Mouse (Mus musculus) neural tube, embryonic 11.5 days (tissue): ENCODE measurements at regions not wholly inside any gene's neighbourhood (a gene's known extent, or its start where the extent isn't known, plus 50 kb on each side); places are given as distances from the start of the nearest gene placed in this dataset.

ENCODE experiments used
- ATAC-seq: fragments of 200-750 bp; cut with Nextera tagmentation; 2 replicates; pipeline ENCODE4 v1.8.0; 2017; ENCODE audit warnings: moderate number of reproducible peaks, mild to moderate bottlenecking, moderate TSS enrichment, moderate library complexity; ENCODE audit not compliant: insufficient read depth, low FRiP score, low TSS enrichment
- DNase-seq: peaks from one replicate; pipeline ENCODE4 v3.0.0-alpha.2; 2015; ENCODE audit warnings: low spot score
- H3K27ac ChIP-seq: fragments of 300-500 bp; sonication (generic); 2 replicates; pipeline ENCODE4 v1.5.1; 2014; ENCODE audit warnings: low read depth, mild to moderate bottlenecking, low read length
- H3K27me3 ChIP-seq: fragments of 300-500 bp; sonication (generic); 2 replicates; pipeline ENCODE4 v1.6.1; 2014; ENCODE audit warnings: mild to moderate bottlenecking, low read length, mixed read lengths; ENCODE audit not compliant: control insufficient read depth, insufficient read depth
- H3K36me3 ChIP-seq: fragments of 300-500 bp; sonication (generic); 2 replicates; pipeline ENCODE4 v1.6.1; 2014; ENCODE audit warnings: mild to moderate bottlenecking, low read length, moderate library complexity, mixed read lengths; ENCODE audit not compliant: control insufficient read depth, insufficient read depth
- H3K4me1 ChIP-seq: fragments of 300-500 bp; sonication (generic); 2 replicates; pipeline ENCODE4 v1.6.1; 2014; ENCODE audit warnings: low read length, mixed read lengths; ENCODE audit not compliant: control insufficient read depth, insufficient read depth
- H3K4me2 ChIP-seq: fragments of 300-500 bp; sonication (generic); 2 replicates; pipeline ENCODE4 v1.6.1; 2014; ENCODE audit warnings: low read depth, mild to moderate bottlenecking, moderate library complexity
- H3K4me3 ChIP-seq: fragments of 300-500 bp; sonication (generic); 2 replicates; pipeline ENCODE4 v1.5.1; 2014; ENCODE audit warnings: low read depth, low read length
- H3K9ac ChIP-seq: fragments of 300-500 bp; sonication (generic); 2 replicates; pipeline ENCODE4 v1.6.1; 2014; ENCODE audit warnings: mild to moderate bottlenecking, low read length
- H3K9me3 ChIP-seq: fragments of 300-500 bp; sonication (generic); 2 replicates; pipeline ENCODE4 v1.6.1; 2016; ENCODE audit warnings: low read length; ENCODE audit not compliant: control insufficient read depth
- WGBS: fragments of 180-500 bp; shearing (Covaris S2); extraction: QIAGEN DNeasy Blood & Tissue Kit; methylation state at CpG from one replicate; pipeline ENCODE4 v1.1.7; 2014; 5-methylcytosine and 5-hydroxymethylcytosine counted together

GRCm38 (mm10) chr3:128206948-128207347, 310.8 kb upstream of the Fam241a start:
- H3K4me1 ChIP-seq: no peaks in the 10 kb centered on the region
- H3K27me3 ChIP-seq: no peaks in the 10 kb centered on the region
- no peak overlapping the region for H3K4me3 ChIP-seq
- H3K36me3 ChIP-seq: no peaks in the 10 kb centered on the region
- no peaks in the 10 kb centered on the region for H3K9me3 ChIP-seq
- DNase-seq (no peak), ATAC-seq (no peak)
- WGBS: 56% methylated on average over 3 of the region's 3 CpGs
- no peak overlapping the region for H3K4me2 ChIP-seq
- no peak overlapping the region for H3K27ac ChIP-seq
- no peak overlapping the region for H3K9ac ChIP-seq

GRCm38 (mm10) chr3:128206483-128206882, 310.4 kb upstream of the Fam241a start:
- H3K27me3 ChIP-seq: no peaks in the 10 kb centered on the region
- no peak for DNase-seq
- WGBS: 63% methylated on average over 1 of the region's 1 CpGs
- no peaks in the 10 kb centered on the region for H3K36me3 ChIP-seq
- H3K9ac ChIP-seq: no peak overlapping the region
- no peak for ATAC-seq
- no peak overlapping the region for H3K4me2 ChIP-seq
- H3K27ac ChIP-seq: no peak overlapping the region
- H3K4me1 ChIP-seq: no peaks in the 10 kb centered on the region
- no peaks in the 10 kb centered on the region for H3K9me3 ChIP-seq
- H3K4me3 ChIP-seq: no peak overlapping the region

- 85% methylated on average over 5 of the region's 5 CpGs for WGBS
- H3K27me3 ChIP-seq: no peaks in the 10 kb centered on the region
- H3K4me1 ChIP-seq: no peaks in the 10 kb centered on the region
- no peak overlapping the region for H3K4me2 ChIP-seq
- no peak for DNase-seq
- H3K36me3 ChIP-seq: no peaks in the 10 kb centered on the region
- H3K27ac ChIP-seq: no peak overlapping the region
- H3K9ac ChIP-seq: no peak overlapping the region
- ATAC-seq: no peak
- no peaks in the 10 kb centered on the region for H3K9me3 ChIP-seq
- H3K4me3 ChIP-seq: no peak overlapping the region
These were observed 304.6 kb upstream of the Fam241a start for GRCm38 (mm10) chr3:128200574-128201235.

GRCm38 (mm10) chr3:128199466-128199865, 303.3 kb upstream of the Fam241a start:
- no peak overlapping the region for H3K4me3 ChIP-seq
- no peak overlapping the region for H3K27ac ChIP-seq
- ATAC-seq (no peak), DNase-seq (no peak)
- H3K36me3 ChIP-seq: no peaks in the 10 kb centered on the region
- no peaks in the 10 kb centered on the region for H3K9me3 ChIP-seq
- H3K9ac ChIP-seq: no peak overlapping the region
- 91% methylated on average over 2 of the region's 2 CpGs for WGBS
- no peaks in the 10 kb centered on the region for H3K27me3 ChIP-seq
- H3K4me1 ChIP-seq: no peaks in the 10 kb centered on the region
- no peak overlapping the region for H3K4me2 ChIP-seq

- Histone ChIP-seq H3K4me1 (no peaks in the 10 kb centered on the region), H3K36me3 (no peaks in the 10 kb centered on the region), H3K9me3 (no peaks in the 10 kb centered on the region), H3K4me3 (no peak overlapping the region), H3K4me2 (no peak overlapping the region), H3K9ac (no peak overlapping the region), H3K27me3 (no peaks in the 10 kb centered on the region), H3K27ac (no peak overlapping the region)
- 81% methylated on average over 17 of the region's 17 CpGs for WGBS
- no peak for ATAC-seq
- DNase-seq: no peak
These were observed 296.1 kb upstream of the Fam241a start for GRCm38 (mm10) chr3:128192046-128192800.

GRCm38 (mm10) chr3:128187330-128188044, 291.4 kb upstream of the Fam241a start:
- WGBS: 69% methylated on average over 9 of the region's 9 CpGs
- Histone ChIP-seq H3K4me3 (no peak overlapping the region), H3K27me3 (no peaks in the 10 kb centered on the region), H3K4me1 (no peaks in the 10 kb centered on the region), H3K9ac (no peak overlapping the region), H3K36me3 (no peaks in the 10 kb centered on the region), H3K9me3 (no peaks in the 10 kb centered on the region), H3K27ac (no peak overlapping the region), H3K4me2 (no peak overlapping the region)
- DNase-seq (no peak), ATAC-seq (no peak)

- 18% methylated on average over 4 of the region's 4 CpGs for WGBS
- no peak overlapping the region for H3K4me2 ChIP-seq
- H3K9me3 ChIP-seq: no peaks in the 10 kb centered on the region
- H3K4me3 ChIP-seq: no peak overlapping the region
- ATAC-seq: no peak
- no peak for DNase-seq
- H3K9ac ChIP-seq: no peak overlapping the region
- no peaks in the 10 kb centered on the region for H3K4me1 ChIP-seq
- no peaks in the 10 kb centered on the region for H3K36me3 ChIP-seq
- H3K27ac ChIP-seq: no peak overlapping the region
- no peaks in the 10 kb centered on the region for H3K27me3 ChIP-seq
These were observed 290.2 kb upstream of the Fam241a start for GRCm38 (mm10) chr3:128186278-128186677.

GRCm38 (mm10) chr3:128181221-128181908, 285.2 kb upstream of the Fam241a start:
- no peak overlapping the region for H3K4me2 ChIP-seq
- no peaks in the 10 kb centered on the region for H3K27me3 ChIP-seq
- H3K36me3 ChIP-seq: no peaks in the 10 kb centered on the region
- H3K4me1 ChIP-seq: no peaks in the 10 kb centered on the region
- DNase-seq (no peak), ATAC-seq (peak; percentile 63)
- no peak overlapping the region for H3K9ac ChIP-seq
- no peak overlapping the region for H3K27ac ChIP-seq
- no peaks in the 10 kb centered on the region for H3K9me3 ChIP-seq
- H3K4me3 ChIP-seq: no peak overlapping the region
- WGBS: 52% methylated on average over 7 of the region's 7 CpGs
